Mouse (Mus musculus) stomach, postnatal 0 days (tissue): Measurements from ENCODE around the gene Rtl1. TPM values are rescaled to one million over a fixed set of nuclear protein-coding genes. Genes with fewer than 3 reads are reported as not detected.

ENCODE experiments used
- ATAC-seq: fragments of 200-750 bp; cut with Nextera tagmentation; 2 replicates; pipeline ENCODE4 v1.8.0; 2017; ENCODE audit not compliant: low FRiP score, low TSS enrichment
- DNase-seq: peaks from one replicate; pipeline ENCODE4 v3.0.0-alpha.2; 2016; ENCODE audit warnings: low spot score
- H3K27ac ChIP-seq: fragments of 300-500 bp; sonication (generic); replicated peaks from 2 replicates; pipeline ENCODE4 v1.5.1; 2014; ENCODE audit warnings: mild to moderate bottlenecking, control low read depth
- H3K27me3 ChIP-seq: fragments of 300-500 bp; sonication (generic); 2 replicates; pipeline ENCODE4 v1.6.1; 2014; ENCODE audit warnings: low read length; ENCODE audit not compliant: control insufficient read depth, insufficient read depth
- H3K36me3 ChIP-seq: fragments of 300-500 bp; sonication (generic); 2 replicates; pipeline ENCODE4 v1.6.1; 2014; ENCODE audit warnings: low read length, mixed read lengths; ENCODE audit not compliant: control insufficient read depth, insufficient read depth
- H3K4me1 ChIP-seq: fragments of 300-500 bp; sonication (generic); replicated peaks from 2 replicates; pipeline ENCODE4 v1.6.1; 2014; ENCODE audit warnings: antibody characterized with exemption; ENCODE audit not compliant: control insufficient read depth, insufficient read depth
- H3K4me2 ChIP-seq: fragments of 300-500 bp; sonication (generic); replicated peaks from 2 replicates; pipeline ENCODE4 v1.6.1; 2014; ENCODE audit warnings: low read depth, mild to moderate bottlenecking, control low read depth, moderate library complexity
- H3K4me3 ChIP-seq: fragments of 300-500 bp; sonication (generic); 2 replicates; pipeline ENCODE4 v1.5.1; 2014; ENCODE audit warnings: low read depth, low read length, control low read depth
- H3K9ac ChIP-seq: fragments of 300-500 bp; sonication (generic); 2 replicates; pipeline ENCODE4 v1.6.1; 2014; ENCODE audit warnings: mild to moderate bottlenecking, low read length, control low read depth, mixed read lengths
- H3K9me3 ChIP-seq: fragments of 300-500 bp; sonication (generic); 2 replicates; pipeline ENCODE4 v1.6.1; 2016; ENCODE audit warnings: low read length; ENCODE audit not compliant: control insufficient read depth
- CTCF ChIP-seq: IDR thresholded peaks from 2 replicates; pipeline ENCODE4 v1.5.1; 2016; ENCODE audit warnings: antibody characterized with exemption, low read depth, mild to moderate bottlenecking, moderate library complexity
- EP300 ChIP-seq: optimal IDR thresholded peaks from 2 replicates; pipeline ENCODE3; 2016; ENCODE audit warnings: antibody characterized with exemption
- WGBS: fragments of 180-500 bp; shearing (Covaris S2); extraction: QIAGEN DNeasy Blood & Tissue Kit; methylation state at CpG from one replicate; pipeline ENCODE4 v1.1.7; 2014; 5-methylcytosine and 5-hydroxymethylcytosine counted together
- polyA plus RNA-seq: library from polyadenylated mRNA; unstranded; fragments of >200 nt; fragmentation: Nextera tagmentation; extraction: Ambion mirVana; gene quantifications from 2 replicates; pipeline ENCODE4 v1.2.1, GENCODE M21; 2015

The Rtl1 gene
- polyA plus RNA-seq: 0.33 and 0.35 TPM in 2 replicates

GRCm38 (mm10) chr12:109600230-109600629 is at the start of gene Rtl1:
TSS of gene Rtl1 (minus strand) at chr12:109600330.
- no peaks in the 10 kb centered on the region for H3K27me3 ChIP-seq
- peaks cover 3% of the 10 kb centered on the region; the same call in 1 of the 2 replicates for H3K36me3 ChIP-seq
- no peak within 1 kb of the TSS for H3K4me3 ChIP-seq
- DNase-seq: no peak
- WGBS: 86% methylated on average over 7 of the region's 7 CpGs
- H3K4me2 ChIP-seq: no peak within 1 kb of the TSS
- no peak for ATAC-seq
- H3K9ac ChIP-seq: no peak within 1 kb of the TSS
- no peak within 1 kb of the TSS for H3K27ac ChIP-seq
- no peaks in the 10 kb centered on the region for H3K4me1 ChIP-seq
- no peak for TF ChIP-seq CTCF
- TF ChIP-seq EP300: no peak
- H3K9me3 ChIP-seq: no peaks in the 10 kb centered on the region

GRCm38 (mm10) chr12:109640560-109641167 is 40.5 kb upstream of the Rtl1 start:
- Histone ChIP-seq H3K9ac (no peak overlapping the region), H3K27ac (no peak overlapping the region), H3K4me1 (no peaks in the 10 kb centered on the region), H3K4me3 (no peak overlapping the region), H3K27me3 (no peaks in the 10 kb centered on the region), H3K36me3 (no peaks in the 10 kb centered on the region), H3K4me2 (no peak overlapping the region), H3K9me3 (no peaks in the 10 kb centered on the region)
- ATAC-seq (no peak), DNase-seq (no peak)
- no peak for TF ChIP-seq CTCF
- TF ChIP-seq EP300: no peak
- 70% methylated on average over 3 of the region's 3 CpGs for WGBS

- WGBS: 69% methylated on average over 3 of the region's 3 CpGs
- TF ChIP-seq EP300 (no peak), CTCF (no peak)
- no peak overlapping the region for H3K9ac ChIP-seq
- H3K9me3 ChIP-seq: no peaks in the 10 kb centered on the region
- no peak overlapping the region for H3K27ac ChIP-seq
- ATAC-seq (no peak), DNase-seq (no peak)
- no peak overlapping the region for H3K4me3 ChIP-seq
- no peaks in the 10 kb centered on the region for H3K4me1 ChIP-seq
- no peaks in the 10 kb centered on the region for H3K27me3 ChIP-seq
- H3K4me2 ChIP-seq: no peak overlapping the region
- H3K36me3 ChIP-seq: no peaks in the 10 kb centered on the region
These were observed 31.9 kb upstream of the Rtl1 start for GRCm38 (mm10) chr12:109632035-109632434.

- Histone ChIP-seq H3K9ac (no peak overlapping the region), H3K9me3 (no peaks in the 10 kb centered on the region), H3K27me3 (no peaks in the 10 kb centered on the region), H3K36me3 (no peaks in the 10 kb centered on the region), H3K4me2 (no peak overlapping the region), H3K4me3 (no peak overlapping the region), H3K4me1 (no peaks in the 10 kb centered on the region), H3K27ac (no peak overlapping the region)
- ATAC-seq: no peak
- no peak for DNase-seq
- TF ChIP-seq CTCF (no peak), EP300 (no peak)
- WGBS: 69% methylated on average over 1 of the region's 1 CpGs
These were observed 28.8 kb upstream of the Rtl1 start for GRCm38 (mm10) chr12:109628887-109629286.

GRCm38 (mm10) chr12:109626910-109627309 is 26.8 kb upstream of the Rtl1 start:
- no peak for TF ChIP-seq EP300
- H3K27ac ChIP-seq: no peak overlapping the region
- no peak for DNase-seq
- no peak overlapping the region for H3K9ac ChIP-seq
- 58% methylated on average over 5 of the region's 5 CpGs for WGBS
- no peak overlapping the region for H3K4me2 ChIP-seq
- H3K4me1 ChIP-seq: no peaks in the 10 kb centered on the region
- no peaks in the 10 kb centered on the region for H3K27me3 ChIP-seq
- no peak overlapping the region for H3K4me3 ChIP-seq
- no peaks in the 10 kb centered on the region for H3K36me3 ChIP-seq
- H3K9me3 ChIP-seq: no peaks in the 10 kb centered on the region
- no peak for ATAC-seq

GRCm38 (mm10) chr12:109620196-109620595 is 20.1 kb upstream of the Rtl1 start:
- Histone ChIP-seq H3K4me3 (no peak overlapping the region), H3K27ac (no peak overlapping the region), H3K36me3 (no peaks in the 10 kb centered on the region), H3K9ac (no peak overlapping the region), H3K27me3 (no peaks in the 10 kb centered on the region), H3K4me2 (no peak overlapping the region), H3K4me1 (no peaks in the 10 kb centered on the region), H3K9me3 (no peaks in the 10 kb centered on the region)
- 78% methylated on average over 3 of the region's 3 CpGs for WGBS
- TF ChIP-seq EP300: no peak
- no peak for TF ChIP-seq CTCF
- no peak for DNase-seq
- no peak for ATAC-seq
